Mouse (Mus musculus) CH12.LX (cell line): ENCODE data around the gene Tnpo1. TPM values are rescaled to one million over a fixed set of nuclear protein-coding genes. Genes with fewer than 3 reads are reported as not detected.

Source experiments
- DNase-seq: peaks from one replicate; pipeline ENCODE4 v3.0.0-alpha.2; 2013; ENCODE audit errors: extremely low read depth
- H3K27ac ChIP-seq: 2 replicates; pipeline ENCODE4 v1.5.1; 2012; ENCODE audit warnings: low read depth, mild to moderate bottlenecking, control low read depth, moderate library complexity; ENCODE audit not compliant: insufficient read depth
- H3K27me3 ChIP-seq: replicated peaks from 2 replicates; pipeline ENCODE3; 2012; ENCODE audit warnings: inconsistent platforms
- H3K36me3 ChIP-seq, 2 experiments: replicated peaks in 1 of 2; 2 replicates each; pipeline versions ENCODE3 to v1.6.1; 2012; ENCODE audit warnings: inconsistent platforms in 1 of 2, low read length in 1 of 2, mild to moderate bottlenecking in 1 of 2, mixed read lengths in 1 of 2, moderate library complexity in 1 of 2; ENCODE audit not compliant: control insufficient read depth in 1 of 2, insufficient read depth in 1 of 2
- H3K4me1 ChIP-seq, 2 experiments: 2 replicates each; pipeline ENCODE4 v1.6.1; 2012; ENCODE audit warnings: inconsistent platforms in 1 of 2, moderate library complexity in 1 of 2; ENCODE audit not compliant: insufficient read depth in 2 of 2, control insufficient read depth in 1 of 2
- H3K4me2 ChIP-seq: 2 replicates; pipeline ENCODE4 v1.6.1; 2012; ENCODE audit warnings: low read depth, mild to moderate bottlenecking, control low read depth; ENCODE audit not compliant: poor library complexity, insufficient read depth, severe bottlenecking
- H3K4me3 ChIP-seq, 3 experiments: fragments of 150-350 bp in 1 of 3; sonication (generic) in 1 of 3; replicated peaks in 1 of 3; 2 replicates each; pipeline versions ENCODE3 to v1.5.1; 2011 to 2012; ENCODE audit warnings: low read depth in 2 of 3, low read length in 2 of 3, mild to moderate bottlenecking in 2 of 3, moderate library complexity in 2 of 3, control low read depth in 1 of 3, improper control_type of control experiment in 1 of 3, inconsistent platforms in 1 of 3, mixed read lengths in 1 of 3; ENCODE audit not compliant: poor library complexity in 1 of 3
- H3K79me2 ChIP-seq: replicated peaks from 2 replicates; pipeline ENCODE4 v1.6.1; 2012; ENCODE audit warnings: mild to moderate bottlenecking, moderate library complexity; ENCODE audit not compliant: control insufficient read depth, poor library complexity, insufficient read depth, severe bottlenecking; ENCODE audit errors: extremely low read depth
- H3K9ac ChIP-seq: 2 replicates; pipeline ENCODE4 v1.6.1; 2012; ENCODE audit warnings: low read depth, mild to moderate bottlenecking, control low read depth, moderate library complexity; ENCODE audit not compliant: insufficient read depth
- H3K9me3 ChIP-seq: replicated peaks from 2 replicates; pipeline ENCODE3; 2012; ENCODE audit warnings: low read length, inconsistent platforms, mixed read lengths
- BHLHE40 ChIP-seq: IDR thresholded peaks from 2 replicates; pipeline ENCODE4 v1.6.1; 2011; ENCODE audit warnings: mild to moderate bottlenecking, low read depth, low read length, improper control_type of control experiment
- CTCF ChIP-seq, 2 experiments: IDR thresholded peaks in 1 of 2; conservative IDR thresholded peaks in 1 of 2; 2 replicates each; pipeline ENCODE4 v1.5.1; 2011 to 2012; ENCODE audit warnings: low read depth in 2 of 2, low read length in 2 of 2, improper control_type of control experiment in 1 of 2, inconsistent platforms in 1 of 2, mild to moderate bottlenecking in 1 of 2, moderate library complexity in 1 of 2
- E2F4 ChIP-seq: IDR thresholded peaks from 2 replicates; pipeline ENCODE4 v1.6.1; 2011; ENCODE audit warnings: low read depth, low read length, improper control_type of control experiment; ENCODE audit not compliant: insufficient replicate concordance
- HCFC1 ChIP-seq: IDR thresholded peaks from 2 replicates; pipeline ENCODE4 v1.6.1; 2012; ENCODE audit warnings: low read depth, mild to moderate bottlenecking, inconsistent platforms, low read length, improper control_type of control experiment
- JUND ChIP-seq: conservative IDR thresholded peaks from 2 replicates; pipeline ENCODE4 v1.6.1; 2011; ENCODE audit warnings: low read depth, low read length, improper control_type of control experiment
- KAT2A ChIP-seq: IDR thresholded peaks from 2 replicates; pipeline ENCODE4 v1.6.1; 2012; ENCODE audit warnings: low read length, improper control_type of control experiment, inconsistent platforms; ENCODE audit not compliant: insufficient replicate concordance
- MAX ChIP-seq: IDR thresholded peaks from 2 replicates; pipeline ENCODE4 v1.6.1; 2011; ENCODE audit warnings: low read length, improper control_type of control experiment
- MAZ ChIP-seq: IDR thresholded peaks from 2 replicates; pipeline ENCODE4 v1.6.1; 2012; ENCODE audit warnings: low read depth, mild to moderate bottlenecking, inconsistent platforms, low read length, improper control_type of control experiment, moderate library complexity
- MYC ChIP-seq: IDR thresholded peaks from 2 replicates; pipeline ENCODE4 v1.6.1; 2011; ENCODE audit warnings: low read depth, mild to moderate bottlenecking, improper control_type of control experiment, low read length
- NELFE ChIP-seq: IDR thresholded peaks from 2 replicates; pipeline ENCODE4 v1.6.1; 2011; ENCODE audit warnings: low read depth, low read length, improper control_type of control experiment
- POLR2A ChIP-seq: IDR thresholded peaks from 2 replicates; pipeline ENCODE4 v1.6.1; 2011; ENCODE audit warnings: low read depth, mild to moderate bottlenecking, improper control_type of control experiment, low read length
- RAD21 ChIP-seq: IDR thresholded peaks from 2 replicates; pipeline ENCODE4 v1.6.1; 2011; ENCODE audit warnings: low read depth, mild to moderate bottlenecking, low read length, improper control_type of control experiment, moderate library complexity
- RCOR1 ChIP-seq: conservative IDR thresholded peaks from 2 replicates; pipeline ENCODE4 v1.6.1; 2012; ENCODE audit warnings: low read depth, mild to moderate bottlenecking, inconsistent platforms, low read length, improper control_type of control experiment
- SMC3 ChIP-seq: IDR thresholded peaks from 2 replicates; pipeline ENCODE4 v1.6.1; 2011; ENCODE audit warnings: low read depth, low read length, improper control_type of control experiment
- USF1 ChIP-seq: IDR thresholded peaks from 2 replicates; pipeline ENCODE4 v1.6.1; 2014; ENCODE audit warnings: low read depth, mild to moderate bottlenecking, inconsistent platforms, low read length, improper control_type of control experiment
- USF2 ChIP-seq: conservative IDR thresholded peaks from 2 replicates; pipeline ENCODE4 v1.6.1; 2011; ENCODE audit warnings: low read depth, low read length, improper control_type of control experiment
- ZNF384 ChIP-seq: IDR thresholded peaks from 2 replicates; pipeline ENCODE4 v1.6.1; 2012; ENCODE audit warnings: low read depth, low read length, improper control_type of control experiment, inconsistent platforms
- dilution Hi-C: fragments of 300-500 bp; cut with MboI; formaldehyde crosslinking; loops from 2 replicates; pipeline ENCODE4 v1.14.3; 2020; ENCODE audit warnings: low sequenced_read_pairs; ENCODE audit not compliant: extremely low pct_unique_long_range_greater_than_20kb, extremely low pct_ligation_motif_present
- in situ Hi-C: fragments of 300-500 bp; cut with MboI; formaldehyde crosslinking; loops from 3 replicates; pipeline ENCODE4 v1.14.3; 2019; ENCODE audit warnings: low sequenced_read_pairs, low pct_ligation_motif_present, low pct_unique_long_range_greater_than_20kb, mixed read lengths
- polyA plus RNA-seq: library from polyadenylated mRNA; unstranded; fragments of >175 nt; gene quantifications from 2 replicates; pipeline ENCODE4 v1.2.1, GENCODE M21; 2012; ENCODE audit warnings: low read depth; ENCODE audit not compliant: insufficient read length
- total RNA-seq, 2 experiments: library from RNA; depleted of rRNA; stranded (reverse); fragments of 300-350 nt in 1 of 2; fragments of >200 nt in 1 of 2; gene quantifications; 2 replicates each; pipeline ENCODE4 v1.2.3; 2012 to 2014

Gene Tnpo1
- total and polyA plus RNA-seq, 3 experiments, result 93.6 to 105 (median 95.9) TPM

DNA sequence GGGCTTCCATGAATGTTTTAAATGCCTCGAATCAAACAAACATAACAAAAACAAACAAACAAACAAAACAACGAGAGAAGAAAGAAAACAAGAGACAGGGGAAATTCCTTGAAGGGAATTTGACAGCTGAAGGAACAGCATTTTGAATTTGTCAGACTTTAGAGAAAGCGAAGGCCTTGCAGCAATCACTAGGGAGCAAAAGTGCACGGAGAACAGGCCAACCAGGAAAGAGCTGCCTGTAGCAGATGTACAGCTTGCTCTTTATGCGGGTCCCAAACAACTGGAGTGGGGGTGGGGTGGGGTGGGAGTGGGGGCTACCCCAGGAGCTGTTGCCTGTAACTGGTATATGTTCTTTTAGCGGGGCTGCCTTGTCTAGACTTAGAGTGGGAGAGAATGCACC, 16.2 kb upstream of the Tnpo1 start:
- DNase-seq, result no peak
- Histone ChIP-seq H3K36me3 (no peaks in the 10 kb centered on the region), H3K79me2 (no peaks in the 10 kb centered on the region), H3K4me2 (no peak overlapping the region), H3K9ac (no peak overlapping the region), H3K4me1 (peaks cover 2 to 38% of the 10 kb centered on the region in 2 experiments)
- TF ChIP-seq E2F4, result no peak
- TF ChIP-seq, all 38 proteins: peak for 0
- Histone ChIP-seq H3K27ac (no peak overlapping the region), H3K27me3 (no peaks in the 10 kb centered on the region), H3K9me3 (no peaks in the 10 kb centered on the region), H3K4me3 (no peak overlapping the region)
- dilution Hi-C loops, result no loop called here
- in situ Hi-C loops, result no loop called here

DNA sequence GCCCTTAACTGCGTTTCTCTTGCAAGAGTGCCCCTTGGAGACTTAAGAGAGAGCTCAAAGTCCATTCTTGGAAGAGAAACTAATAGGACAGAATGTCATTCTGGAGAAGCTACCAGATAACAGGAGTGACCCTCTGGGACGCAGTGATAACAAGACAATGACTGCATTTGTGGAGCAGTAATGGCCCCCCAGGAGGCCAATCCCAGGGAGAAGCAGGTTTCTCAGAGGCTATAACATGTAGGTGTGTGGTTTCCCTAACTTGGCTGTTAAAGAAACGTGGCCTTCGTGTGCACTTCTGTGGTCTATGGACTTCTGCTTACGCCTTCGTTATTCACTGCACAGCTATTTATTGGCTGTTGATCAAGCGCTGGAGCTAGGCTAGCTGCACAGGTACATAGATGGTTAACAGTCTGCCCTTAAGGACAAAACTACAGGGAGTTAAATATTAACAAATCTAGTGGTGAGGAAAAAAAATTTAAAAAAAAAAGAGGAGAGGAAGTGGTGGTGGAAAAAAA, 15.7 kb upstream of the Tnpo1 start:
- Histone ChIP-seq H3K9ac (no peak overlapping the region), H3K4me2 (no peak overlapping the region), H3K27me3 (no peaks in the 10 kb centered on the region), H3K79me2 (no peaks in the 10 kb centered on the region), H3K9me3 (no peaks in the 10 kb centered on the region), H3K27ac (no peak overlapping the region), H3K36me3 (no peaks in the 10 kb centered on the region), H3K4me3 (no peak overlapping the region), H3K4me1 (peaks cover 2 to 43% of the 10 kb centered on the region in 2 experiments)
- no peak for DNase-seq
- no peak for TF ChIP-seq RAD21
- no peak for TF ChIP-seq POLR2A
- no peak for TF ChIP-seq JUND
- no peak for TF ChIP-seq ZNF384
- no peak for TF ChIP-seq CTCF (conservative IDR thresholded peaks at IDR 0.05 in 1 of 2, IDR thresholded peaks at IDR 0.05 in 1 of 2; ENCODE audit: low read depth in 2 of 2, low read length in 2 of 2)
- no peak for TF ChIP-seq USF2
- TF ChIP-seq RCOR1, result no peak
- no peak for TF ChIP-seq KAT2A
- TF ChIP-seq HCFC1, result no peak
- TF ChIP-seq MYC, result no peak
- no peak for TF ChIP-seq MAZ
- no peak for TF ChIP-seq BHLHE40
- TF ChIP-seq MAX, result no peak
- no peak for TF ChIP-seq SMC3
- TF ChIP-seq NELFE, result no peak
- TF ChIP-seq USF1, result no peak
- in situ Hi-C loops, result no loop called here
- dilution Hi-C loops, result no loop called here
